Mouse (Mus musculus): ENCODE results near the gene Lyg2. TPM values are rescaled to one million over a fixed set of nuclear protein-coding genes. Genes with fewer than 3 reads are reported as not detected.

Lyg2 gene
- polyA plus RNA-seq, 1 experiment from 2014 or later: not detected

- in situ Hi-C loops (cut with MboI; ENCODE audit: low pct_unique_long_range_greater_than_20kb): no loop called here
- no peak for ATAC-seq
- no peak for DNase-seq (ENCODE audit: low read depth, low spot score)
- ChIA-PET CTCF (interaction anchor here (0.8 to 1.5 kb wide), 2 partner anchors 24 to 189 kb away, joined by 3 read pairs; partner anchors contain the start of genes Mitd1 and Mrpl30), POLR2A (no interaction called here)
- TF ChIP-seq CTCF (IDR thresholded peaks at IDR 0.05): no peak
- H3K27me3 ChIP-seq: no peaks in the 10 kb centered on the region
Measured at GRCm38 (mm10) chr1:37867056-37867455, 49.2 kb downstream of the Lyg2 start.

GRCm38 (mm10) chr1:37866286-37866685 lies 50.0 kb downstream of the Lyg2 start, which contains the start of gene Tsga10:
Gene Tsga10, minus strand, starts transcription at chr1:37866429.
- no peaks in the 10 kb centered on the region for H3K27me3 ChIP-seq
- ChIA-PET POLR2A (interaction anchor here (0.6 kb wide), 1 partner anchor 190 kb away, joined by 3 read pairs; no protein-coding TSS in a partner anchor), CTCF (no interaction called here)
- DNase-seq (ENCODE audit: low read depth, low spot score) (no peak), ATAC-seq (no peak)
- no peak for TF ChIP-seq CTCF (IDR thresholded peaks at IDR 0.05)
- in situ Hi-C loops (cut with MboI; ENCODE audit: low pct_unique_long_range_greater_than_20kb): no loop called here

- in situ Hi-C loops (cut with MboI; ENCODE audit: low pct_unique_long_range_greater_than_20kb): no loop called here
- DNase-seq (ENCODE audit: low read depth, low spot score): no peak
- TF ChIP-seq CTCF (IDR thresholded peaks at IDR 0.05): no peak
- no peaks in the 10 kb centered on the region for H3K27me3 ChIP-seq
- ATAC-seq: no peak
- POLR2A ChIA-PET: no interaction called here
- CTCF ChIA-PET: interaction anchor here (1.4 kb wide), 1 partner anchor 174 kb away, joined by 5 read pairs; no protein-coding TSS in a partner anchor
Measured at GRCm38 (mm10) chr1:37865401-37866215, 50.7 kb downstream of the Lyg2 start.

- ChIA-PET CTCF (interaction anchor here (1.4 kb wide), 1 partner anchor 173 kb away, joined by 5 read pairs; no protein-coding TSS in a partner anchor), POLR2A (interaction anchor here (1.0 kb wide), 1 partner anchor 132 kb away, joined by 3 read pairs; no protein-coding TSS in a partner anchor)
- no peak for TF ChIP-seq CTCF (IDR thresholded peaks at IDR 0.05)
- DNase-seq (ENCODE audit: low read depth, low spot score) (peak; percentile 90), ATAC-seq (peak; percentile 98)
- in situ Hi-C loops (cut with MboI; ENCODE audit: low pct_unique_long_range_greater_than_20kb): no loop called here
- no peaks in the 10 kb centered on the region for H3K27me3 ChIP-seq
Measured at GRCm38 (mm10) chr1:37864511-37865400, 51.5 kb downstream of the Lyg2 start.

Other genes with a start within 250 kb of the Lyg2 start
- 3.6 TPM for gene 2010300C02Rik, start 196.4 kb downstream of the Lyg2 start, polyA plus RNA-seq (2021)
- 4.1 TPM for gene Tsga10, start 50.1 kb downstream of the Lyg2 start, polyA plus RNA-seq (2021)
- gene Lipt1, start 44.8 kb downstream of the Lyg2 start, polyA plus RNA-seq (2021): 9.7 TPM
- 22.5 TPM for gene Mitd1, start 26.1 kb downstream of the Lyg2 start, polyA plus RNA-seq (2021)
- 138 TPM for gene Mrpl30, start 26.0 kb downstream of the Lyg2 start, polyA plus RNA-seq (2021)
- gene Lyg1, start 41.3 kb upstream of the Lyg2 start, polyA plus RNA-seq (2021): not detected
- 86.1 TPM for gene Txndc9, start 81.4 kb upstream of the Lyg2 start, polyA plus RNA-seq (2021)
- 82.7 TPM for gene Eif5b, start 81.5 kb upstream of the Lyg2 start, polyA plus RNA-seq (2021)
- gene Rev1, start 213.3 kb upstream of the Lyg2 start, polyA plus RNA-seq (2021): 17.3 TPM